Mouse (Mus musculus) ES-Bruce4 (cell line): ENCODE results near the gene Sufu. TPM values are rescaled to one million over a fixed set of nuclear protein-coding genes. Genes with fewer than 3 reads are reported as not detected.

ENCODE experiments used
- H3K27ac ChIP-seq: 2 replicates; pipeline ENCODE4 v1.5.1; 2012; ENCODE audit warnings: low read length, inconsistent platforms; ENCODE audit not compliant: insufficient read depth
- H3K27me3 ChIP-seq: 2 replicates; pipeline ENCODE4 v1.6.1; 2012; ENCODE audit warnings: mild to moderate bottlenecking, low read length, inconsistent platforms; ENCODE audit not compliant: control insufficient read depth, poor library complexity, insufficient read depth, severe bottlenecking
- H3K36me3 ChIP-seq: 2 replicates; pipeline ENCODE4 v1.6.1; 2012; ENCODE audit warnings: inconsistent platforms, mild to moderate bottlenecking, low read length, moderate library complexity; ENCODE audit not compliant: control insufficient read depth, poor library complexity, insufficient read depth, severe bottlenecking
- H3K4me1 ChIP-seq: one replicate; pipeline ENCODE4 v1.8.1; 2011; ENCODE audit warnings: low read length; ENCODE audit not compliant: control insufficient read depth, insufficient read depth
- H3K4me3 ChIP-seq: 2 replicates; pipeline ENCODE4 v1.5.1; 2011; ENCODE audit warnings: low read depth, mild to moderate bottlenecking, low read length
- H3K9ac ChIP-seq: 2 replicates; pipeline ENCODE4 v1.6.1; 2012; ENCODE audit warnings: low read depth, mild to moderate bottlenecking, inconsistent platforms; ENCODE audit not compliant: poor library complexity, severe bottlenecking
- H3K9me3 ChIP-seq: replicated peaks from 2 replicates; pipeline ENCODE4 v1.6.1; 2012; ENCODE audit warnings: mild to moderate bottlenecking, low read length, inconsistent platforms; ENCODE audit not compliant: control insufficient read depth, poor library complexity, insufficient read depth, severe bottlenecking
- CTCF ChIP-seq: IDR thresholded peaks from one replicate; pipeline ENCODE4 v1.8.1; 2011; ENCODE audit warnings: low read depth, low read length
- EP300 ChIP-seq: IDR thresholded peaks from 2 replicates; pipeline ENCODE4 v1.6.1; 2011; ENCODE audit warnings: low read depth, low read length; ENCODE audit not compliant: insufficient read depth
- POLR2A ChIP-seq: IDR thresholded peaks from one replicate; pipeline ENCODE4 v1.8.1; 2011; ENCODE audit warnings: low read length; ENCODE audit not compliant: insufficient read depth
- polyA plus RNA-seq: library from polyadenylated mRNA; stranded (reverse); fragments of >200 nt; gene quantifications from 2 replicates; pipeline ENCODE4 v1.2.4, GENCODE M21; 2011; ENCODE audit warnings: low read depth; ENCODE audit not compliant: missing spikeins, insufficient read depth, insufficient read length

Gene Sufu
- polyA plus RNA-seq, 1 experiment: 16.7 TPM

DNA sequence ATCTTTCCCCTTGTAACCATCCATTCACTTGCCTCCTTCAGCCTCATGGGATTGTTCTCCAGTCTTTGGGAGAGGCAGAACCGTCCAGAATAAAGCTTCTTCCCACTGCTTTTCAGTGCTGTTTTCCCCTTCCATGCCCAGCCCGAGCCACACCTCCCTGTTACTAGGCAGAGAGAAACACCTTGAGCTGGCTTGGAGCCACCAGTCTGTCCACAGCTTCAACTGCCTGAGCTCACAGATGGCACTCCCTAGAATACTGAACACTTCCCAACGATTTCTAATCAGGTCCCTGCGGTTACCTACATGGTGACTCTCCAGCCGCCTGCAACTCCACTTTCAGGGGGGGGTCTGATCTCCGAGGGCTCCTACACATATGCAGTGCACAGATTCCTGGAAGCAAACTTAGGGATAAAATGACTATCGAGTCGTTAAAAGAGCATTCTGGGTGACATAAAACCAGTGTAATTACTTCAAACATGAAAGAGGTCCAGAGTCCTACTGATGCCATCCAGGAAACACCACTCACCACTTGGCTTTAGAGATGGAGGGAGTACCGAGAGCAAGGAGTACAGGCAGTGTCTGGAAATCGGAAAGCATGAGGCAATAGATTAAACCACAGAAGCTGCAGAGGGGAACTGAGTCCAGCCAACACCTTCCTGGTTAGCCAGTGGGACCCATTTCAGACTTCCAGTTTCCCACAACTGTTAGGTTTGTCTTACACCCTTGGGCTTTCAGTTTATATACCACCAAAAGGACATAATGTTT is 46.3 kb upstream of the Sufu start, which contains the start of gene 2310034G01Rik:
Gene 2310034G01Rik, minus strand, starts transcription at position 135 of the 765 bp plus-strand sequence.
- Histone ChIP-seq H3K27ac (0 out of 2 replicates have a peak within 1 kb of the TSS, but pooled peaks have one; percentile 8), H3K9ac (peak within 1 kb of the TSS; percentile 80), H3K27me3 (no peaks in the 10 kb centered on the region), H3K36me3 (no peaks in the 10 kb centered on the region), H3K9me3 (no peaks in the 10 kb centered on the region), H3K4me1 (no peaks in the 10 kb centered on the region), H3K4me3 (peak within 1 kb of the TSS; percentile 88)
- no peak for TF ChIP-seq EP300
- TF ChIP-seq POLR2A: no peak
- TF ChIP-seq CTCF: no peak

DNA sequence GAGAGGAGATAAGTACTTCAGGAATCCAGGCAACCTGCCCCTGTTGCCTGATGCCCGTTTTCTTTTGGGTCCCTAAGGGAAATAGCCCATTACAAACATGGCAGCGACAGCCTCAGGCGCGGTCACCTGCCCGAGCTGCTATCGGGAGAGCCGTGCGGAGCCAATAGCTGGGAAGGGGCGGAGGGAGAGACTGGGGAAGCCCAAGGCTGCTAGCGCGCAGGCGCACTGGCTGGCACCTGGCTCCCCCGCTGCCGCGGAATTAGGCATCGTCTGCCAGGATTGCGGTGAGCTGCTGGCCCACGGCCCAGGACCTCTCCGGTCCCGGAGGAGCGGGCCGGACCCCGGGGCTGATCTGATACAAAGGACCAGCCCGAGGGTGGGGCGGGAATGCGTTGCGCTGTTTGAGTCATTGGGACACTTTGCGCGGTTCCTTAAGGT is 40.0 kb upstream of the Sufu start:
- Histone ChIP-seq H3K27ac (peak overlapping the region; percentile 88), H3K27me3 (no peaks in the 10 kb centered on the region), H3K4me1 (no peaks in the 10 kb centered on the region), H3K9ac (peak overlapping the region; percentile 88), H3K9me3 (no peaks in the 10 kb centered on the region), H3K36me3 (no peaks in the 10 kb centered on the region; the same call in 1 of the 2 replicates), H3K4me3 (peak overlapping the region; percentile 91)
- peak; percentile 50 for TF ChIP-seq POLR2A
- TF ChIP-seq CTCF: no peak
- TF ChIP-seq EP300: peak; percentile 62; the same call in 1 of the 2 replicates

- Histone ChIP-seq H3K27ac (peak overlapping the region; percentile 88), H3K9ac (peak overlapping the region; percentile 88), H3K9me3 (no peaks in the 10 kb centered on the region)
Observed at GRCm38 (mm10) chr19:46357344-46358280, 39.1 kb upstream of the Sufu start.

DNA sequence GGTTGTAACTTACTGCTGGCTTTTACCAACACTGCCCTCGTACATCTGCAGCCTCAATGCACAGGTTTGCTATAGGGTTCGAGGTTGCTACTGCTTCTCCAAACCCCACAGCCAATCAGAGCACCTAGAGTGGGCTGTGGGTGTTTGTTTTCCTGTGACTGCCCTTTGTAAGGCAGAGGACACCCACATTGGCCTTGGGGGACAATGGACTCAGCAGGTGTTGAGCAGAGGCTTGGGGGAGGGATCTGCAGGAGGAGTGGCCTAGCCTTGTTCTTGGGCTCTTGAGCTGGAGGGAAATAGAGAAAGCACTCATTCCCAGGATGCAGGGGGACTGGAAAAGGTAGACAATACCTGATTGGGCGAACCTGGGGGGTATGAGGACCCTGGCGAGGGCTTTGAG is 38.3 kb upstream of the Sufu start:
- TF ChIP-seq EP300: peak; percentile 81; the same call in 1 of the 2 replicates
- TF ChIP-seq CTCF: no peak

More at GRCm38 (mm10) chr19:46357344-46358280, 39.1 kb upstream of the Sufu start:
- no peaks in the 10 kb centered on the region for H3K27me3 ChIP-seq
- no peaks in the 10 kb centered on the region for H3K4me1 ChIP-seq
- peak overlapping the region; percentile 91 for H3K4me3 ChIP-seq
- H3K36me3 ChIP-seq: no peaks in the 10 kb centered on the region; the same call in 1 of the 2 replicates
- no peak for TF ChIP-seq EP300
- no peak for TF ChIP-seq POLR2A
- TF ChIP-seq CTCF: no peak

DNA sequence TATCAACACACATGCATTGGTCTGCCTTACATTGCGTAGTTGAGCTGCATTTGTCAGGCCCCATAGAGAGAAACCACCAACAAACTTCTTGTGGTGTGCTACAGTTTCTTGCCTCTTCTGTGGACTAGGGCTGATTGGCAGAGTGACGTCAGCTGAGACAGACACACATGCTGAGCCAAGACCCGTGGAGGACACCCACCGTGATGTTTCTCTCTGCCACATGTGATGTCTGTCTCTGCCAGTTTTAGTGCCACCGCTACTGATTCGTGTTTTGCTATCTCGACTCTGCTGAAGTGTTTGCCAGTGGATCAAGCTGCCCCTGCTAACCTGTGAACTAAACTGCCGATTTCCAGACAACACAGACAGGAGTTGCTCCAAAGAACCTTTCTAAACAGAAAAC is 34.6 kb upstream of the Sufu start:
- Histone ChIP-seq H3K27ac (no peak overlapping the region), H3K4me1 (peaks cover 3% of the 10 kb centered on the region), H3K4me3 (no peak overlapping the region), H3K9ac (no peak overlapping the region), H3K9me3 (no peaks in the 10 kb centered on the region), H3K27me3 (no peaks in the 10 kb centered on the region), H3K36me3 (no peaks in the 10 kb centered on the region; the same call in 1 of the 2 replicates)
- no peak for TF ChIP-seq EP300
- TF ChIP-seq POLR2A: no peak
- TF ChIP-seq CTCF: no peak

More for the DNA sequence above, 38.3 kb upstream of the Sufu start:
- no peaks in the 10 kb centered on the region; the same call in 1 of the 2 replicates for H3K36me3 ChIP-seq
- H3K4me1 ChIP-seq: peaks cover 2% of the 10 kb centered on the region
- no peaks in the 10 kb centered on the region for H3K9me3 ChIP-seq
- H3K4me3 ChIP-seq: peak overlapping the region; percentile 91
- H3K9ac ChIP-seq: peak overlapping the region; percentile 88
- H3K27me3 ChIP-seq: no peaks in the 10 kb centered on the region
- peak overlapping the region; percentile 88 for H3K27ac ChIP-seq
